18 mouse cellular contexts compared by ENCODE assay signal in the genomic region with DNA sequence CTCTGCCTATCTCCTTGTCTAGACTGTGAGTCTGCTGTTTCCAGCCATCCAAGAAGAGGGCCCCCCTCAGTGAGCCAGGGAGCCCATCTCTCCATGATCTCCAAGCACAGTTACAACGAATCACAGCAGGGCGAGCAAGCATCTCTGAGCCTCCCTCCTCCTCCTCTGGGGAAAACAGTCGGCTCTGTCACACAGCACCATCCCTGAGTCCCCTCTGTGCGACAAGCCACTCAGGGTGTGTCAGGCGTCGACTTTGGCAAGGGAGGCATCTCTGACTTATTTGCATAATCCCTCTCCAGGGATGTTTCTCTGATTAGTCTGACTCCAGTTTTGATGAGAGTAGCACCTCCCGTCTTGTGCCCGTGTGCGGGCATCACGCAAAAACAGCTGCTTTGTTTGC. TPM values are rescaled to one million over a fixed set of nuclear protein-coding genes. Genes with fewer than 3 reads are reported as not detected.
DNase-seq lines count a peak whose midpoint lies in the region; ATAC-seq and TF ChIP-seq lines count a peak whose summit lies in the region.
"Had no signal": no experiment of that assay in that cellular context is flagged by ENCODE, and none has a peak within 500 bp of the region (broad histone marks: within the 10 kb centered on the region; RNA-seq: fewer than 3 reads in every experiment).

No protein-coding gene starts in this region.

- no peak for TF ChIP-seq POLR2A in lung, adult 2 months (IDR thresholded peaks at IDR 0.05; ENCODE audit: borderline replicate concordance, extremely low read depth, low read depth, low read length)

- DNase-seq in forebrain, embryonic 14.5 days (ENCODE audit: low spot score), result peak; percentile 49
- no peak for DNase-seq in forebrain, embryonic 10.5 days (ENCODE audit: extremely low spot score, low spot score)
- no peak for DNase-seq in limb, embryonic 10.5 days (ENCODE audit: low spot score)
- DNase-seq in lung, adult 2 months, result no peak
- DNase-seq in kidney, adult 18-20 months, result no peak
- DNase-seq: adrenal gland, postnatal 10 days; cerebellum, adult 8-10 months; gastrocnemius, postnatal 14 days; heart, adult 2 months; kidney, adult 11 months; kidney, postnatal 10 days; lung, postnatal 14 days; thymus, postnatal 36 days had no signal

- no peak overlapping the region; the same call in 1 of the 2 replicates for H3K27ac ChIP-seq in forebrain, embryonic 14.5 days (ENCODE audit: low read depth, low read length)
- H3K27ac ChIP-seq in forebrain, embryonic 10.5 days, result no peak overlapping the region
- H3K27ac ChIP-seq in limb, embryonic 13.5 days, result no peak overlapping the region
- no peak overlapping the region for H3K27ac ChIP-seq in limb, embryonic 10.5 days
- H3K27ac ChIP-seq in midbrain, embryonic 13.5 days, result peak overlapping the region; percentile 47
- H3K27ac ChIP-seq: embryonic facial prominence, embryonic 15.5 days; heart, adult 2 months; heart, embryonic 15.5 days; limb, embryonic 15.5 days had no signal

- no peak overlapping the region for H3K4me3 ChIP-seq in forebrain, embryonic 14.5 days (ENCODE audit: low read depth, low read length)
- no peak overlapping the region for H3K4me3 ChIP-seq in forebrain, embryonic 10.5 days
- no peak overlapping the region for H3K4me3 ChIP-seq in limb, embryonic 13.5 days
- no peak overlapping the region for H3K4me3 ChIP-seq in limb, embryonic 10.5 days
- H3K4me3 ChIP-seq in midbrain, embryonic 13.5 days (replicated peaks), result no peak overlapping the region
- no peak overlapping the region for H3K4me3 ChIP-seq in lung, adult 2 months (replicated peaks; ENCODE audit: extremely low read depth, low read depth, low read length)
- H3K4me3 ChIP-seq: embryonic facial prominence, embryonic 15.5 days; heart, adult 2 months; heart, embryonic 15.5 days; limb, embryonic 15.5 days had no signal

- TF ChIP-seq CTCF in lung, adult 2 months (IDR thresholded peaks at IDR 0.05; ENCODE audit: insufficient read depth, low read length), result no peak

- no peaks in the 10 kb centered on the region for H3K9me3 ChIP-seq in forebrain, embryonic 14.5 days (replicated peaks; ENCODE audit: control insufficient read depth, low read length)
- H3K9me3 ChIP-seq in forebrain, embryonic 10.5 days, result no peaks in the 10 kb centered on the region
- no peaks in the 10 kb centered on the region for H3K9me3 ChIP-seq in limb, embryonic 13.5 days
- no peaks in the 10 kb centered on the region for H3K9me3 ChIP-seq in limb, embryonic 10.5 days (replicated peaks)
- H3K9me3 ChIP-seq in midbrain, embryonic 13.5 days, result no peaks in the 10 kb centered on the region
- H3K9me3 ChIP-seq: embryonic facial prominence, embryonic 15.5 days; heart, embryonic 15.5 days; limb, embryonic 15.5 days had no signal

- no peaks in the 10 kb centered on the region for H3K36me3 ChIP-seq in forebrain, embryonic 14.5 days (ENCODE audit: control insufficient read depth, insufficient read depth, low read length)
- no peaks in the 10 kb centered on the region for H3K36me3 ChIP-seq in forebrain, embryonic 10.5 days (replicated peaks)
- H3K36me3 ChIP-seq in limb, embryonic 13.5 days, result no peaks in the 10 kb centered on the region
- no peaks in the 10 kb centered on the region for H3K36me3 ChIP-seq in limb, embryonic 10.5 days
- peaks cover 27% of the 10 kb centered on the region; the same call in 1 of the 2 replicates for H3K36me3 ChIP-seq in midbrain, embryonic 13.5 days
- H3K36me3 ChIP-seq: embryonic facial prominence, embryonic 15.5 days; heart, embryonic 15.5 days had no signal

- ATAC-seq in forebrain, embryonic 14.5 days, result no peak
- no peak for ATAC-seq in limb, embryonic 13.5 days (ENCODE audit: low FRiP score, low read depth)
- peak; percentile 70 for ATAC-seq in midbrain, embryonic 13.5 days

- H3K4me2 ChIP-seq in forebrain, embryonic 14.5 days (ENCODE audit: low read length), result no peak overlapping the region
- H3K4me2 ChIP-seq in limb, embryonic 13.5 days (replicated peaks), result no peak overlapping the region
- H3K4me2 ChIP-seq in midbrain, embryonic 13.5 days (replicated peaks), result 0 out of 2 replicates have a peak overlapping the region, but pooled peaks have one; percentile 15
- H3K4me2 ChIP-seq: embryonic facial prominence, embryonic 15.5 days; heart, embryonic 15.5 days; limb, embryonic 15.5 days had no signal

- no peak overlapping the region for H3K9ac ChIP-seq in forebrain, embryonic 14.5 days (ENCODE audit: low read length)
- peak overlapping the region; percentile 35; the same call in 1 of the 2 replicates for H3K9ac ChIP-seq in limb, embryonic 13.5 days
- no peak overlapping the region; the same call in 1 of the 2 replicates for H3K9ac ChIP-seq in midbrain, embryonic 13.5 days (replicated peaks)
- H3K9ac ChIP-seq: embryonic facial prominence, embryonic 15.5 days; heart, embryonic 15.5 days; limb, embryonic 15.5 days had no signal

- 30% methylated on average over 10 of the region's 10 CpGs for WGBS in forebrain, embryonic 14.5 days
- 56% methylated on average over 10 of the region's 10 CpGs for WGBS in forebrain, embryonic 10.5 days
- 71% methylated on average over 10 of the region's 10 CpGs for WGBS in limb, embryonic 13.5 days
- 75% methylated on average over 10 of the region's 10 CpGs for WGBS in limb, embryonic 10.5 days
- WGBS in midbrain, embryonic 13.5 days, result 25% methylated on average over 10 of the region's 10 CpGs
- WGBS in lung, adult 2 months, result 66% methylated on average over 10 of the region's 10 CpGs

- H3K4me1 ChIP-seq in forebrain, embryonic 14.5 days (ENCODE audit: control insufficient read depth, insufficient read depth, low read length), result no peaks in the 10 kb centered on the region
- no peaks in the 10 kb centered on the region for H3K4me1 ChIP-seq in forebrain, embryonic 10.5 days
- H3K4me1 ChIP-seq in limb, embryonic 13.5 days, result no peaks in the 10 kb centered on the region
- no peaks in the 10 kb centered on the region for H3K4me1 ChIP-seq in limb, embryonic 10.5 days
- peaks cover 19% of the 10 kb centered on the region for H3K4me1 ChIP-seq in midbrain, embryonic 13.5 days (replicated peaks)
- no peaks in the 10 kb centered on the region for H3K4me1 ChIP-seq in lung, adult 2 months (ENCODE audit: control insufficient read depth, insufficient read depth, low read length)
- H3K4me1 ChIP-seq: heart, embryonic 15.5 days; limb, embryonic 15.5 days had no signal

- no peaks in the 10 kb centered on the region for H3K27me3 ChIP-seq in forebrain, embryonic 14.5 days (replicated peaks; ENCODE audit: control insufficient read depth, insufficient read depth, low read length)
- H3K27me3 ChIP-seq in forebrain, embryonic 10.5 days (ENCODE audit: poor library complexity, severe bottlenecking), result no peaks in the 10 kb centered on the region
- no peaks in the 10 kb centered on the region for H3K27me3 ChIP-seq in limb, embryonic 13.5 days
- no peaks in the 10 kb centered on the region for H3K27me3 ChIP-seq in limb, embryonic 10.5 days (ENCODE audit: low read depth, poor library complexity, severe bottlenecking)
- H3K27me3 ChIP-seq in midbrain, embryonic 13.5 days, result no peaks in the 10 kb centered on the region
- H3K27me3 ChIP-seq: embryonic facial prominence, embryonic 15.5 days; heart, embryonic 15.5 days; limb, embryonic 15.5 days had no signal

RNA-seq across cellular contexts. Expression of a gene that starts 57.2 kb away (rescaled TPM):
- 8.6 and 10.2 TPM in 2 replicates for polyA plus RNA-seq in forebrain, embryonic 14.5 days (2014; fragmentation: Nextera tagmentation; extraction: Ambion mirVana)
- polyA plus RNA-seq in forebrain, embryonic 10.5 days (2016; fragmentation: Nextera tagmentation; extraction: Ambion mirVana), result 1.9 and 2.5 TPM in 2 replicates
- 2.4 and 3.0 TPM in 2 replicates for polyA plus RNA-seq in limb, embryonic 13.5 days (2015; fragmentation: Nextera tagmentation; extraction: Ambion mirVana)
- polyA plus RNA-seq in limb, embryonic 10.5 days (2016; fragmentation: Nextera tagmentation; extraction: Ambion mirVana), result 0.20 and 0.35 TPM in 2 replicates
- polyA plus RNA-seq in midbrain, embryonic 13.5 days (2015; fragmentation: Nextera tagmentation; extraction: Ambion mirVana), result 7.6 and 8.6 TPM in 2 replicates
- polyA plus RNA-seq in lung, adult 2 months (2012; rRNA removed), result 0.46 and 0.48 TPM in 2 replicates
